Mouse (Mus musculus) cortical plate, adult 2 months (tissue): ENCODE measurements around the gene Tpm1.

Experiments
- CTCF ChIP-seq: fragments of 200-500 bp; IDR thresholded peaks from 2 replicates; pipeline ENCODE4 v1.5.1; 2011; ENCODE audit warnings: mild to moderate bottlenecking, control low read depth, low read length; ENCODE audit not compliant: insufficient read depth; ENCODE audit errors: extremely low read depth
- POLR2A ChIP-seq: fragments of 200-500 bp; IDR thresholded peaks from 2 replicates; pipeline ENCODE4 v1.6.1; 2011; ENCODE audit warnings: mild to moderate bottlenecking, low read length, control low read depth; ENCODE audit not compliant: insufficient read depth; ENCODE audit errors: extremely low read depth

- TF ChIP-seq POLR2A (no peak), CTCF (no peak)
Observed at GRCm38 (mm10) chr9:67029518-67029917, 19.7 kb downstream of the Tpm1 start.
